Mouse (Mus musculus): ENCODE results near the gene 4932438A13Rik. TPM values are rescaled to one million over a fixed set of nuclear protein-coding genes. Genes with fewer than 3 reads are reported as not detected.
A peak's percentile ranks its signal among the peaks of the same experiment; 100 is the strongest.

Gene 4932438A13Rik
- polyA plus RNA-seq, 1 experiment from 2014 or later: 15.8 TPM

DNA sequence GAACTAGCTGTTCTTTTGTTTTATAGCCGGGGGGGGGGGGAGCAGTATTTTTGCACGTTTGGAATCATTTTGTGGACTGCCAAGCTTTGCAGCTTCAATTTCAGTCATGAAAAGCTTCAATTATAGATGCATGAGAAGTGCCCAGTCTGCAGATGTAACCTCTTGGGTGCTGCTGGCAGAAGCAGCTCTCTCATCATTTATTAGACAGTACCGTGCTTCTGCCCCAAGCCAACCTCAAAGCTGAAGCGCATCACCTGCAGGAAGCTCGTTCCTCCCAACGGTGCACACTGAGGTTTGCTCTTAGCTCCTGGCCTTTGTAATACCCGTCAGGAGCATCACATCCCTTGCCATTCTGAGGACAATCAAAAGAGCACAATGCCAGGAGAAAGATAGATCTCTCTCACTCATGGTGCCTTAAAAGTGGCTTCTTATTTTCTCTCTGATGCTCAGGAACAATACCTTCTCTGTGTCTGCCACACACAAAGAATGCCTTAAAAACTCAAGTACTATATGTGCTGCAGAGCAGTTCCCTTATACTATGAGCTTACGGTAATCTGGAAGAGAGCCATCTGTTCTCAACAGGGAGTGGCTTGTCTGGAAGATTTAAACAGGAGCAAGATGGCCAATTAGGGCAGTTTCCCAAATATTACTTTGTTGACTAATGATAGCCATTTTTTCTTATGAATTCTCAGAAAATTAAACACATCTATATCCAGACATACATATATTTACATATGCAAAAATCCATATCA is 35.5 kb upstream of the 4932438A13Rik start:
- Histone ChIP-seq H3K9ac (replicated peaks) (no peak overlapping the region), H3K9me3 (ENCODE audit: low read length) (no peaks in the 10 kb centered on the region), H3K27ac (ENCODE audit: low read depth) (no peak overlapping the region), H3K27me3 (ENCODE audit: insufficient read depth, low read length) (no peaks in the 10 kb centered on the region), H3K4me3 (ENCODE audit: low read depth, low read length) (no peak overlapping the region), H3K36me3 (replicated peaks; ENCODE audit: insufficient read depth, low read length) (no peaks in the 10 kb centered on the region), H3K4me1 (ENCODE audit: insufficient read depth) (no peaks in the 10 kb centered on the region), H3K4me2 (ENCODE audit: low read depth, low read length) (no peak overlapping the region)
- DNase-seq (no peak), ATAC-seq (no peak)
- 55% methylated on average over 8 of the region's 8 CpGs for WGBS (ENCODE audit: insufficient replicate concordance)
- no peak for TF ChIP-seq CTCF (IDR thresholded peaks at IDR 0.05; ENCODE audit: low read depth)
- no peak for TF ChIP-seq EP300 (IDR thresholded peaks at IDR 0.05; ENCODE audit: low read depth)

DNA sequence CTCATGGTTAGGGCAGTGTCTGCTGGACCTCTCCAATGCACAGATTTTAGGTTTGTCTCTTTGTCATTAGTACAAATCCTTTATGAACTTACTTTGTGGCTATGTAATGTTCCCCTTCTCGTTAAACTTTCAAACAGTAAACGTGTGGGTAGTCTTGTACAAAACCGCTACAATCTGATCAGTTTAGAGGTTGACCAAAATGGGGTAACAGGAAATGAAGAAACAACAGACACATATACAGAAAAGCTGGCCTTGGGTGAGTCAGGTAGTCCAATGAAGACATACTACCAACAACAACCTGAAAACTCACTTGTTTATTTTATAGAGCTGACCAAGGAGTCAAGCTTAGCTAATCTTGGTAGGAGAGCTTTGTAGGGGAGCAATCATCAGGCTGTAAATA is 32.7 kb upstream of the 4932438A13Rik start:
- H3K27ac ChIP-seq (ENCODE audit: low read depth): no peak overlapping the region
- no peaks in the 10 kb centered on the region for H3K9me3 ChIP-seq (ENCODE audit: low read length)
- no peaks in the 10 kb centered on the region for H3K4me1 ChIP-seq (ENCODE audit: insufficient read depth)
- no peak for DNase-seq
- no peak for TF ChIP-seq EP300 (IDR thresholded peaks at IDR 0.05; ENCODE audit: low read depth)
- no peak for TF ChIP-seq CTCF (IDR thresholded peaks at IDR 0.05; ENCODE audit: low read depth)
- no peak overlapping the region for H3K4me3 ChIP-seq (ENCODE audit: low read depth, low read length)
- ATAC-seq: no peak
- H3K27me3 ChIP-seq (ENCODE audit: insufficient read depth, low read length): no peaks in the 10 kb centered on the region
- WGBS (ENCODE audit: insufficient replicate concordance): 78% methylated on average over 3 of the region's 3 CpGs
- H3K36me3 ChIP-seq (replicated peaks; ENCODE audit: insufficient read depth, low read length): no peaks in the 10 kb centered on the region
- no peak overlapping the region for H3K9ac ChIP-seq (replicated peaks)
- no peak overlapping the region for H3K4me2 ChIP-seq (ENCODE audit: low read depth, low read length)

DNA sequence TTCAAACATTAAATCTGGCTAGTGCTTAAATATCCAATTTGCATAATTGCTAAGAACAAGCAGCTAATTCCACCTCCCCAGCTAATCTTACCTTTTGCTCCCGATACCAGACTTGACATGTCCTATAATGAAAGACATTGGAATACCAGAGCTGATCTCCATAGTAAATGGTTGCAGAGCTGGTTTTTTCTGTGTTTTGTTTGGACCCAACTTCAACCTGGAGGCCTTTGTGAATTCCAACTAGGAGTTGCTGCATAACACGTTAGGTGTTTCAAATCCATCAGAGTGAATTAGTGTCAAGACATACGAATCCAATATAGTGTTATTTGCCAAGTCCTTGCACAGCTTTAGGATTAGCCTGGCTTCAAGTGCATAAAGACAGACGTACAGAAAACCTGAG is 28.5 kb upstream of the 4932438A13Rik start:
- DNase-seq: no peak
- no peak overlapping the region for H3K27ac ChIP-seq (ENCODE audit: low read depth)
- no peaks in the 10 kb centered on the region for H3K4me1 ChIP-seq (ENCODE audit: insufficient read depth)
- H3K4me2 ChIP-seq (ENCODE audit: low read depth, low read length): no peak overlapping the region
- H3K9me3 ChIP-seq (ENCODE audit: low read length): no peaks in the 10 kb centered on the region
- TF ChIP-seq EP300 (IDR thresholded peaks at IDR 0.05; ENCODE audit: low read depth) (no peak), CTCF (IDR thresholded peaks at IDR 0.05; ENCODE audit: low read depth) (no peak)
- no peak for ATAC-seq
- no peaks in the 10 kb centered on the region for H3K27me3 ChIP-seq (ENCODE audit: insufficient read depth, low read length)
- no peaks in the 10 kb centered on the region for H3K36me3 ChIP-seq (replicated peaks; ENCODE audit: insufficient read depth, low read length)
- no peak overlapping the region for H3K4me3 ChIP-seq (ENCODE audit: low read depth, low read length)
- WGBS (ENCODE audit: insufficient replicate concordance): 74% methylated on average over 4 of the region's 4 CpGs
- no peak overlapping the region for H3K9ac ChIP-seq (replicated peaks)

DNA sequence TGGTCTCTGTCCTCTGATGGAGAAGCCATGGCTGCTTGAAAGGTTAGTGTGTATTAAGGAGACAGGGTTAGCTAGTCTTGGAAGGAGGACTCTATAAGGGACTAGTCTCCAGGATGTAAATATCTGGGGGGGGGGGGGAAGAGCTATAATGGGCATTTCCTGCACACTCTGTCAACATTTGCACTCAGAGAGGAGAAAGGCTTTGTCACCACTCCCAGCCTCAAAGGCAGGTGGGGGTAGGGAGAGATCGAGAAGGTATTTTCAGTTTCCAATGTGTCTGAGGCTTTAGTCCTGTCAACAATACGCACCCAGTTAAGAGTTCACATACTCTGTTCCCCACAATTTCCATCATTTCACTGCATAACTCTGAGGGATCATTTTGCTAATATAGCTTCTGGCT is 28.1 kb upstream of the 4932438A13Rik start:
- H3K9ac ChIP-seq (replicated peaks): no peak overlapping the region
- WGBS (ENCODE audit: insufficient replicate concordance): 63% methylated on average over 2 of the region's 2 CpGs
- no peaks in the 10 kb centered on the region for H3K4me1 ChIP-seq (ENCODE audit: insufficient read depth)
- H3K36me3 ChIP-seq (replicated peaks; ENCODE audit: insufficient read depth, low read length): no peaks in the 10 kb centered on the region
- H3K4me2 ChIP-seq (ENCODE audit: low read depth, low read length): no peak overlapping the region
- DNase-seq (no peak), ATAC-seq (no peak)
- H3K27ac ChIP-seq (ENCODE audit: low read depth): no peak overlapping the region
- no peak for TF ChIP-seq CTCF (IDR thresholded peaks at IDR 0.05; ENCODE audit: low read depth)
- TF ChIP-seq EP300 (IDR thresholded peaks at IDR 0.05; ENCODE audit: low read depth): no peak
- H3K4me3 ChIP-seq (ENCODE audit: low read depth, low read length): no peak overlapping the region
- no peaks in the 10 kb centered on the region for H3K9me3 ChIP-seq (ENCODE audit: low read length)
- no peaks in the 10 kb centered on the region for H3K27me3 ChIP-seq (ENCODE audit: insufficient read depth, low read length)

- ATAC-seq (no peak), DNase-seq (no peak)
- H3K4me3 ChIP-seq (ENCODE audit: low read depth, low read length): no peak overlapping the region
- H3K27ac ChIP-seq (ENCODE audit: low read depth): no peak overlapping the region
- H3K4me1 ChIP-seq (ENCODE audit: insufficient read depth): no peaks in the 10 kb centered on the region
- 41% methylated on average over 18 of the region's 18 CpGs for WGBS (ENCODE audit: insufficient replicate concordance)
- TF ChIP-seq EP300 (IDR thresholded peaks at IDR 0.05; ENCODE audit: low read depth): no peak
- peak; percentile 45 for TF ChIP-seq CTCF (IDR thresholded peaks at IDR 0.05; ENCODE audit: low read depth)
- no peak overlapping the region for H3K9ac ChIP-seq (replicated peaks)
- no peaks in the 10 kb centered on the region for H3K36me3 ChIP-seq (replicated peaks; ENCODE audit: insufficient read depth, low read length)
- no peaks in the 10 kb centered on the region for H3K9me3 ChIP-seq (ENCODE audit: low read length)
- no peak overlapping the region for H3K4me2 ChIP-seq (ENCODE audit: low read depth, low read length)
- no peaks in the 10 kb centered on the region for H3K27me3 ChIP-seq (ENCODE audit: insufficient read depth, low read length)
Measured at GRCm38 (mm10) chr3:36835525-36836203, 27.2 kb upstream of the 4932438A13Rik start.

- Histone ChIP-seq H3K4me1 (ENCODE audit: insufficient read depth) (no peaks in the 10 kb centered on the region), H3K27me3 (ENCODE audit: insufficient read depth, low read length) (no peaks in the 10 kb centered on the region), H3K9me3 (ENCODE audit: low read length) (no peaks in the 10 kb centered on the region), H3K36me3 (replicated peaks; ENCODE audit: insufficient read depth, low read length) (no peaks in the 10 kb centered on the region), H3K9ac (replicated peaks) (no peak overlapping the region), H3K4me3 (ENCODE audit: low read depth, low read length) (no peak overlapping the region), H3K4me2 (ENCODE audit: low read depth, low read length) (no peak overlapping the region), H3K27ac (ENCODE audit: low read depth) (no peak overlapping the region)
- DNase-seq: no peak
- 76% methylated on average over 7 of the region's 7 CpGs for WGBS (ENCODE audit: insufficient replicate concordance)
- TF ChIP-seq EP300 (IDR thresholded peaks at IDR 0.05; ENCODE audit: low read depth) (no peak), CTCF (IDR thresholded peaks at IDR 0.05; ENCODE audit: low read depth) (no peak)
- no peak for ATAC-seq
Measured at GRCm38 (mm10) chr3:36836833-36837232, 26.1 kb upstream of the 4932438A13Rik start.
